ENCODE assay signal across 22 mouse cellular contexts in genomic region chr19:25184076-25184475, GRCm38 (mm10). TPM values are rescaled to one million over a fixed set of nuclear protein-coding genes. Genes with fewer than 3 reads are reported as not detected.
A peak's percentile ranks its signal among the peaks of the same experiment; 100 is the strongest.
DNase-seq lines count a peak whose midpoint lies in the region; ATAC-seq and TF ChIP-seq lines count a peak whose summit lies in the region.
"Had no signal": no experiment of that assay in that cellular context is flagged by ENCODE, and none has a peak within 500 bp of the region (broad histone marks: within the 10 kb centered on the region; RNA-seq: fewer than 3 reads in every experiment).

No protein-coding gene starts in this region.

- no peaks in the 10 kb centered on the region for H3K27me3 ChIP-seq in heart, embryonic 13.5 days (replicated peaks)
- no peaks in the 10 kb centered on the region for H3K27me3 ChIP-seq in heart, adult 2 months (ENCODE audit: control insufficient read depth, insufficient read depth, low read length)
- H3K27me3 ChIP-seq in intestine, embryonic 14.5 days (replicated peaks; ENCODE audit: control insufficient read depth, insufficient read depth, low read length) = no peaks in the 10 kb centered on the region
- no peaks in the 10 kb centered on the region for H3K27me3 ChIP-seq in intestine, embryonic 16.5 days (replicated peaks; ENCODE audit: control insufficient read depth, insufficient read depth, low read length)
- no peaks in the 10 kb centered on the region for H3K27me3 ChIP-seq in lung, embryonic 14.5 days (ENCODE audit: insufficient read depth, low read length)
- no peaks in the 10 kb centered on the region for H3K27me3 ChIP-seq in stomach, embryonic 14.5 days (ENCODE audit: control insufficient read depth, insufficient read depth, low read length)
- H3K27me3 ChIP-seq: embryonic facial prominence, embryonic 15.5 days; midbrain, embryonic 15.5 days had no signal

- no peak overlapping the region for H3K9ac ChIP-seq in heart, embryonic 13.5 days
- no peak overlapping the region for H3K9ac ChIP-seq in heart, adult 2 months (ENCODE audit: low read depth, low read length)
- H3K9ac ChIP-seq in intestine, embryonic 14.5 days (ENCODE audit: low read length) = no peak overlapping the region
- no peak overlapping the region for H3K9ac ChIP-seq in intestine, embryonic 16.5 days (ENCODE audit: low read depth, low read length)
- H3K9ac ChIP-seq in lung, embryonic 14.5 days = no peak overlapping the region
- no peak overlapping the region for H3K9ac ChIP-seq in stomach, embryonic 14.5 days (replicated peaks; ENCODE audit: low read depth, low read length)
- H3K9ac ChIP-seq: embryonic facial prominence, embryonic 15.5 days; liver, embryonic 14.5 days; midbrain, embryonic 15.5 days had no signal

- no peak for DNase-seq in heart, adult 2 months
- DNase-seq in intestine, embryonic 14.5 days (ENCODE audit: low spot score) = no peak
- no peak for DNase-seq in lung, embryonic 14.5 days
- DNase-seq in lung, adult 2 months = no peak
- DNase-seq in gastrocnemius, postnatal 4 days (ENCODE audit: low spot score in 2 of 2) = no peak
- DNase-seq: adrenal gland, postnatal 14 days; B cell, adult 2 months; cerebellum, postnatal 10 days; embryo, embryonic 11 days; gastrocnemius, postnatal 14 days; heart, postnatal 10 days; layer of hippocampus, postnatal 36 days; lung, postnatal 10 days; thymus, postnatal 36 days had no signal

- H3K4me1 ChIP-seq in heart, embryonic 13.5 days = peaks cover 61% of the 10 kb centered on the region
- H3K4me1 ChIP-seq in heart, adult 2 months (ENCODE audit: control insufficient read depth, insufficient read depth, low read length) = no peaks in the 10 kb centered on the region
- H3K4me1 ChIP-seq in intestine, embryonic 14.5 days (replicated peaks; ENCODE audit: control insufficient read depth, insufficient read depth, low read length) = no peaks in the 10 kb centered on the region
- no peaks in the 10 kb centered on the region for H3K4me1 ChIP-seq in intestine, embryonic 16.5 days (ENCODE audit: control insufficient read depth, insufficient read depth, low read length)
- peaks cover 15% of the 10 kb centered on the region; the same call in 1 of the 2 replicates for H3K4me1 ChIP-seq in lung, embryonic 14.5 days (ENCODE audit: insufficient read depth)
- no peaks in the 10 kb centered on the region for H3K4me1 ChIP-seq in lung, adult 2 months (ENCODE audit: control insufficient read depth, insufficient read depth, low read length)
- 0 out of 2 replicates have a peak, but pooled peaks cover 3% of the 10 kb centered on the region for H3K4me1 ChIP-seq in stomach, embryonic 14.5 days (ENCODE audit: control insufficient read depth, insufficient read depth, low read length)
- H3K4me1 ChIP-seq: midbrain, embryonic 15.5 days had no signal

- intact Hi-C loops in heart, adult 2 months (cut with DNase I) = no loop called here

- H3K4me2 ChIP-seq in heart, embryonic 13.5 days = no peak overlapping the region
- no peak overlapping the region for H3K4me2 ChIP-seq in intestine, embryonic 14.5 days (ENCODE audit: low read length)
- H3K4me2 ChIP-seq in intestine, embryonic 16.5 days (ENCODE audit: low read depth, low read length) = no peak overlapping the region
- H3K4me2 ChIP-seq in lung, embryonic 14.5 days = no peak overlapping the region
- H3K4me2 ChIP-seq in stomach, embryonic 14.5 days (replicated peaks; ENCODE audit: low read depth, low read length) = no peak overlapping the region
- H3K4me2 ChIP-seq: embryonic facial prominence, embryonic 15.5 days; midbrain, embryonic 15.5 days had no signal

- no peaks in the 10 kb centered on the region for H3K36me3 ChIP-seq in heart, embryonic 13.5 days
- H3K36me3 ChIP-seq in heart, adult 2 months (ENCODE audit: control insufficient read depth, insufficient read depth, low read length) = no peaks in the 10 kb centered on the region
- no peaks in the 10 kb centered on the region for H3K36me3 ChIP-seq in intestine, embryonic 14.5 days (ENCODE audit: control insufficient read depth, insufficient read depth, low read length)
- no peaks in the 10 kb centered on the region for H3K36me3 ChIP-seq in intestine, embryonic 16.5 days (ENCODE audit: control insufficient read depth, insufficient read depth, low read length)
- H3K36me3 ChIP-seq in lung, embryonic 14.5 days (ENCODE audit: insufficient read depth) = no peaks in the 10 kb centered on the region
- H3K36me3 ChIP-seq in stomach, embryonic 14.5 days (ENCODE audit: control insufficient read depth, insufficient read depth, low read length) = no peaks in the 10 kb centered on the region
- H3K36me3 ChIP-seq: embryonic facial prominence, embryonic 15.5 days; forebrain, embryonic 10.5 days; midbrain, embryonic 15.5 days had no signal

- H3K9me3 ChIP-seq in heart, embryonic 13.5 days = no peaks in the 10 kb centered on the region
- H3K9me3 ChIP-seq in intestine, embryonic 14.5 days (ENCODE audit: control insufficient read depth, low read length) = no peaks in the 10 kb centered on the region
- H3K9me3 ChIP-seq in intestine, embryonic 16.5 days (ENCODE audit: control insufficient read depth, low read length) = no peaks in the 10 kb centered on the region
- H3K9me3 ChIP-seq in lung, embryonic 14.5 days (ENCODE audit: low read depth, low read length) = no peaks in the 10 kb centered on the region
- H3K9me3 ChIP-seq in stomach, embryonic 14.5 days (ENCODE audit: control insufficient read depth, low read depth, low read length) = no peaks in the 10 kb centered on the region
- H3K9me3 ChIP-seq: embryonic facial prominence, embryonic 15.5 days; forebrain, embryonic 10.5 days; midbrain, embryonic 15.5 days had no signal

- ATAC-seq in heart, embryonic 13.5 days (ENCODE audit: extremely low read depth, insufficient number of reproducible peaks, low FRiP score, low TSS enrichment) = no peak
- ATAC-seq in intestine, embryonic 14.5 days (replicated peaks; ENCODE audit: low FRiP score, low TSS enrichment, low read depth) = no peak
- ATAC-seq in intestine, embryonic 16.5 days = no peak
- ATAC-seq in lung, embryonic 14.5 days (ENCODE audit: insufficient read depth) = no peak
- no peak for ATAC-seq in stomach, embryonic 14.5 days (ENCODE audit: insufficient number of reproducible peaks, insufficient read depth, low FRiP score, low read depth)
- ATAC-seq: midbrain, embryonic 15.5 days had no signal

- WGBS in heart, embryonic 13.5 days = 73% methylated on average over 7 of the region's 7 CpGs
- 72% methylated on average over 7 of the region's 7 CpGs for WGBS in heart, adult 2 months
- WGBS in intestine, embryonic 14.5 days = 69% methylated on average over 7 of the region's 7 CpGs
- WGBS in intestine, embryonic 16.5 days = 70% methylated on average over 7 of the region's 7 CpGs
- 73% methylated on average over 7 of the region's 7 CpGs for WGBS in lung, embryonic 14.5 days
- 70% methylated on average over 7 of the region's 7 CpGs for WGBS in lung, adult 2 months
- 74% methylated on average over 7 of the region's 7 CpGs for WGBS in stomach, embryonic 14.5 days

- TF ChIP-seq CTCF in heart, adult 2 months (IDR thresholded peaks at IDR 0.05) = no peak
- no peak for TF ChIP-seq CTCF in lung, embryonic 14.5 days (IDR thresholded peaks at IDR 0.05; ENCODE audit: low read depth)
- TF ChIP-seq CTCF in lung, adult 2 months (IDR thresholded peaks at IDR 0.05; ENCODE audit: insufficient read depth, low read length) = no peak

- H3K4me3 ChIP-seq in heart, embryonic 13.5 days = no peak overlapping the region
- H3K4me3 ChIP-seq in heart, adult 2 months = no peak overlapping the region
- no peak overlapping the region for H3K4me3 ChIP-seq in intestine, embryonic 14.5 days (ENCODE audit: low read depth, low read length)
- H3K4me3 ChIP-seq in intestine, embryonic 16.5 days (ENCODE audit: low read length) = no peak overlapping the region
- no peak overlapping the region for H3K4me3 ChIP-seq in lung, embryonic 14.5 days (ENCODE audit: low read depth, low read length)
- no peak overlapping the region for H3K4me3 ChIP-seq in lung, adult 2 months (replicated peaks; ENCODE audit: extremely low read depth, low read depth, low read length)
- H3K4me3 ChIP-seq in stomach, embryonic 14.5 days (ENCODE audit: low read depth, low read length) = no peak overlapping the region
- H3K4me3 ChIP-seq: embryonic facial prominence, embryonic 15.5 days; forebrain, embryonic 10.5 days; midbrain, embryonic 15.5 days had no signal

- no peak for TF ChIP-seq EP300 in heart, adult 2 months (IDR thresholded peaks at IDR 0.05; ENCODE audit: insufficient read depth, low read depth, low read length)

- no peak for TF ChIP-seq POLR2A in heart, adult 2 months (IDR thresholded peaks at IDR 0.05; ENCODE audit: insufficient read depth, low read depth, low read length)
- TF ChIP-seq POLR2A in lung, adult 2 months (IDR thresholded peaks at IDR 0.05; ENCODE audit: borderline replicate concordance, extremely low read depth, low read depth, low read length) = no peak

- peak overlapping the region; percentile 76 for H3K27ac ChIP-seq in heart, embryonic 13.5 days (replicated peaks)
- H3K27ac ChIP-seq in heart, adult 2 months = no peak overlapping the region
- peak overlapping the region; percentile 0; the same call in 1 of the 2 replicates for H3K27ac ChIP-seq in intestine, embryonic 14.5 days (ENCODE audit: low read depth)
- no peak overlapping the region for H3K27ac ChIP-seq in intestine, embryonic 16.5 days (ENCODE audit: low read length)
- peak overlapping the region; percentile 0; the same call in 1 of the 2 replicates for H3K27ac ChIP-seq in lung, embryonic 14.5 days (ENCODE audit: low read depth)
- peak overlapping the region; percentile 53; the same call in 1 of the 2 replicates for H3K27ac ChIP-seq in stomach, embryonic 14.5 days (ENCODE audit: low read length)
- H3K27ac ChIP-seq: embryonic facial prominence, embryonic 15.5 days; forebrain, embryonic 10.5 days; liver, embryonic 14.5 days; midbrain, embryonic 15.5 days had no signal

- H3K79me2 ChIP-seq in heart, adult 2 months (replicated peaks; ENCODE audit: control insufficient read depth, insufficient read depth, low read length) = no peaks in the 10 kb centered on the region

RNA-seq across cellular contexts. Expression of gene Kank1, which starts 52.7 kb away (rescaled TPM):
- 45.7 and 50.4 TPM in 2 replicates for polyA plus RNA-seq in heart, embryonic 13.5 days (2015; fragmentation: Nextera tagmentation; extraction: Ambion mirVana)
- total RNA-seq in heart, adult 2 months (2021) = 10 to 100 TPM; 37.2 to 37.3 TPM
- polyA plus RNA-seq in heart, adult 2 months (2012; rRNA removed) = 43.9 and 67.9 TPM in 2 replicates
- polyA plus RNA-seq in intestine, embryonic 14.5 days (2014; fragmentation: Nextera tagmentation; extraction: Ambion mirVana) = 16.4 and 17.7 TPM in 2 replicates
- 15.5 and 16.1 TPM in 2 replicates for polyA plus RNA-seq in intestine, embryonic 16.5 days (2015; fragmentation: Nextera tagmentation; extraction: Ambion mirVana)
- 16.2 and 18.5 TPM in 2 replicates for polyA plus RNA-seq in lung, embryonic 14.5 days (2014; fragmentation: Nextera tagmentation; extraction: Ambion mirVana)
- polyA plus RNA-seq in lung, adult 2 months (2012; rRNA removed) = 26.0 and 38.2 TPM in 2 replicates
- polyA plus RNA-seq in stomach, embryonic 14.5 days (2014; fragmentation: Nextera tagmentation; extraction: Ambion mirVana) = 21.8 and 24.7 TPM in 2 replicates
- total RNA-seq in gastrocnemius, postnatal 4 days (2021) = 10 to 100 TPM; 34.4 to 35.9 TPM
- total RNA-seq: megakaryocyte, adult 5-6 weeks had no signal

Comparison
In these comparisons a context has a peak if more than half of its experiments do, and no peak if none do; other contexts are left out.
1. H3K27ac ChIP-seq: peak in heart, embryonic 13.5 days (single experiment), intestine, embryonic 14.5 days (single experiment), lung, embryonic 14.5 days (single experiment) and stomach, embryonic 14.5 days (single experiment); none in heart, adult 2 months (single experiment) and intestine, embryonic 16.5 days (single experiment).